Mouse (Mus musculus) intestine, postnatal 0 days (tissue): ENCODE data around the gene Cblb. TPM values are rescaled to one million over a fixed set of nuclear protein-coding genes. Genes with fewer than 3 reads are reported as not detected.

Source experiments
- ATAC-seq: fragments of 200-750 bp; cut with Nextera tagmentation; 2 replicates; pipeline ENCODE4 v1.8.0; 2017; ENCODE audit warnings: mild to moderate bottlenecking, moderate TSS enrichment, moderate library complexity
- H3K27ac ChIP-seq: fragments of 300-500 bp; sonication (generic); 2 replicates; pipeline ENCODE4 v1.5.1; 2014; ENCODE audit warnings: mild to moderate bottlenecking, low read depth, low read length, moderate library complexity
- H3K27me3 ChIP-seq: fragments of 300-500 bp; sonication (generic); replicated peaks from 2 replicates; pipeline ENCODE4 v1.6.1; 2014; ENCODE audit warnings: low read length, mixed read lengths; ENCODE audit not compliant: control insufficient read depth, insufficient read depth
- H3K36me3 ChIP-seq: fragments of 300-500 bp; sonication (generic); 2 replicates; pipeline ENCODE4 v1.6.1; 2014; ENCODE audit warnings: mild to moderate bottlenecking, moderate library complexity; ENCODE audit not compliant: control insufficient read depth, insufficient read depth
- H3K4me1 ChIP-seq: fragments of 300-500 bp; sonication (generic); replicated peaks from 2 replicates; pipeline ENCODE4 v1.6.1; 2014; ENCODE audit warnings: antibody characterized with exemption, low read length, mixed read lengths; ENCODE audit not compliant: control insufficient read depth, insufficient read depth
- H3K4me2 ChIP-seq: fragments of 300-500 bp; sonication (generic); replicated peaks from 2 replicates; pipeline ENCODE4 v1.6.1; 2014; ENCODE audit warnings: low read depth, mild to moderate bottlenecking, moderate library complexity
- H3K4me3 ChIP-seq: fragments of 300-500 bp; sonication (generic); 2 replicates; pipeline ENCODE4 v1.5.1; 2014; ENCODE audit warnings: low read depth, low read length
- H3K9ac ChIP-seq: fragments of 300-500 bp; sonication (generic); 2 replicates; pipeline ENCODE4 v1.6.1; 2014; ENCODE audit warnings: mild to moderate bottlenecking, low read depth, low read length
- H3K9me3 ChIP-seq: fragments of 300-500 bp; sonication (generic); 2 replicates; pipeline ENCODE4 v1.6.1; 2016; ENCODE audit warnings: mixed run types; ENCODE audit not compliant: control insufficient read depth
- CTCF ChIP-seq: sonication (generic); IDR thresholded peaks from 2 replicates; pipeline ENCODE4 v1.5.1; 2016; ENCODE audit warnings: low read depth, mild to moderate bottlenecking, control low read depth, antibody characterized with exemption, moderate library complexity
- WGBS: fragments of 180-500 bp; shearing (Covaris S2); extraction: QIAGEN DNeasy Blood & Tissue Kit; methylation state at CpG from one replicate; pipeline ENCODE4 v1.1.7; 2014; 5-methylcytosine and 5-hydroxymethylcytosine counted together
- polyA plus RNA-seq: library from polyadenylated mRNA; unstranded; fragments of >200 nt; fragmentation: Nextera tagmentation; extraction: Ambion mirVana; gene quantifications from 2 replicates; pipeline ENCODE4 v1.2.1, GENCODE M21; 2015

Cblb gene
- polyA plus RNA-seq, 1 experiment from 2014 or later = 4.4 TPM

DNA sequence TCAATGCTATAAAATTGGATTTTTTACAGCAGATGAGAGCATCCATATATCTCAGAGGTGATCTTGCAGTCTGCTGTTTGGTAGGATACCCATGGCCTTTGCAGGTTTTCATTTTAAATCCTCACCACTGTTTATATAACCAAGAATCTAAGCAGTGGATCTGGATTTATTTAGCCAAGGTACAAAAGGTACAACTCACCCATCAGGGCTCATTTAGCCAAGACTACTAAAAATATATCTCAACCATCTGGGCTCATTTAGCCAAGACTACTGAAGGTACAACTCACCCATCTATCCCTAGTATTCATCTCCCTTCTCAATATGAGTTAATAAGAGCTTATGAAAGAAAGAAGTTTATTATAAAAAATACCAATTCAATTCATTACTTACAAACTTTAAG, 142.2 kb downstream of the Cblb start:
- no peak overlapping the region for H3K27ac ChIP-seq
- peaks cover 8% of the 10 kb centered on the region for H3K36me3 ChIP-seq
- no peak for TF ChIP-seq CTCF
- no peaks in the 10 kb centered on the region for H3K9me3 ChIP-seq
- no peak overlapping the region for H3K9ac ChIP-seq
- no peak for ATAC-seq
- H3K4me1 ChIP-seq = no peaks in the 10 kb centered on the region
- no peak overlapping the region for H3K4me3 ChIP-seq
- no peak overlapping the region for H3K4me2 ChIP-seq
- no peaks in the 10 kb centered on the region for H3K27me3 ChIP-seq

DNA sequence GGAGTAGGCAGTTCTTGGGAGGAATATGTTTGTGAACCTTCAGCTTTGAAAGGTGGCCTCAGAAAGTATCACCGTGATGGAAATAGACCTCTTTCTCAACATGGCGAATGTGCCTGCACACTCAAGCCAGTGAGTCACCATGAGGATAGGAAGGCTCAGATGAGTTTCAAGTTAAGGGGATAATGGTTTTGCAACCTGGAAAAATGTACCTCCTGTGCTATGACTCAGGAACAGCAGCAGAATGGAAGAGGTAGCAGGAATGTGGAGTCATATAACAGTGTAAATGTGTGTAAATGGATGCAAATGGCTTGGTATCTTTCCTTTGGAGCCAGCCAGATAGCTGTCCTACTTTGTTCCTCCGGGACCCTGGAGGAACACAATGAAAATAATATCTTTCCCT, 148.8 kb downstream of the Cblb start:
- ATAC-seq = no peak

DNA sequence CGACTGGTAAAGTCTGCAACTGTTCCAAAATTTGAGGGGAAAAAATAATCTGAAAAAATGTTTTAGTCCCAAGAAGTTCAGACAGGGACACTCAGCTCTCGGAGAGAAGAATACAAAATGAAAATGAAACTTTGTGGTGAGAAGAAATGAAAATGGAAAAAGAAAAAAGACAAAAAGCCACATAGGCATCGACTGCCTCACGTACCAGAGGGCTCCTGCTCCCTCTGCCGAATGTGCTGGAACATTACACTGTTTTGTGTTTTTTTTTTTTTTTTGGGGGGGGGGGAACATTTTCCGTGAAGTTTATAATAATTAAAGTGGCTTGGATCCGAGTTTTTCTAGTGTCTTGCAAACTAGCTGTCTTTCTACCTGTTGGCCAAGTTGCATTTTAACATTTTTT, 151.0 kb downstream of the Cblb start:
- peak; percentile 56 for TF ChIP-seq CTCF
- no peak for ATAC-seq
- no peak overlapping the region for H3K4me3 ChIP-seq
- peaks cover 16% of the 10 kb centered on the region for H3K36me3 ChIP-seq
- no peak overlapping the region for H3K9ac ChIP-seq
- no peaks in the 10 kb centered on the region for H3K27me3 ChIP-seq
- H3K4me1 ChIP-seq = no peaks in the 10 kb centered on the region
- 86% methylated on average over 7 of the region's 7 CpGs for WGBS
- no peaks in the 10 kb centered on the region for H3K9me3 ChIP-seq
- H3K4me2 ChIP-seq = no peak overlapping the region
- H3K27ac ChIP-seq = no peak overlapping the region

More for the DNA sequence above, 148.8 kb downstream of the Cblb start:
- H3K4me2 ChIP-seq = no peak overlapping the region
- H3K9ac ChIP-seq = no peak overlapping the region
- H3K9me3 ChIP-seq = no peaks in the 10 kb centered on the region
- no peaks in the 10 kb centered on the region for H3K27me3 ChIP-seq
- WGBS = 96% methylated on average over 3 of the region's 3 CpGs
- H3K4me3 ChIP-seq = no peak overlapping the region
- peaks cover 9% of the 10 kb centered on the region for H3K36me3 ChIP-seq
- H3K27ac ChIP-seq = no peak overlapping the region
- no peaks in the 10 kb centered on the region for H3K4me1 ChIP-seq
- no peak for TF ChIP-seq CTCF

DNA sequence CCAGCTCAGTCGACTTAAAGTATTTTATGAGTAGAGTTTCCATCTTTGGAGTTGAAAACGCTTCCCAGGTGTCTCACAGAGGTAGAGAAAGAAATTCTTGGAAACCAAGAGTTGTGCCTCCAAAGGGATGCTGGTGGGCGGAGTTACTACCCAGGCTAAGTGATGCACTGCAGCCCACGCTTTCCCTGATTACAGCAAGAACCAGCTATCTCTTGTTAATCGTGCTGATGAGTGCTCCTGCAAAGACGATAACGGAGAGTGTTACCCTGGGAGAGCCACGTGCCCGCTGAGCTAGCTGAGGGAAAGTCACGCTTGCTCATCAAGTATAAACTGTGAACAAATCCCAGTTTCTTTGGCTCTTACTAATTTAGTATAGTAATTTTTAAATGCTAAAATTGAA, 153.3 kb downstream of the Cblb start:
- H3K27ac ChIP-seq = no peak overlapping the region
- 93% methylated on average over 10 of the region's 10 CpGs for WGBS

DNA sequence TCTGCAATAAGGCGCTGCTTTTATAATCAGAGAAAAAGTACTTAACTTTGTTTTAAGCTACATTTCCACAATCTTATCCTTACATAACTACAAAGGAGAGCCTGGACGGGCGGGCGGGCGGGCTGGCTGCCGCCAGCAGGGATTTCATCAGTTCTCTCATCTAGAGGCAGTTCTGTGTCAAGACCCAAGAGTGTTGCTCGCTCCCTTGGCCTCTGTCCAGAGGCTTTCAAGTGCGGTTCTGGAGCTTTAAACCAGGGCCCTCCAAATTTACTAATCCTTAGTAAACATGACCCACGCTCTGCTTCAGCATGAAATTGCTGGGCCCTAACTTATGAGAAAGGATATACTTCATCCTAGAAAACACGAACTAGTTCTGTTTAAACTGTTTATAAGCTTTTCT, 155.7 kb downstream of the Cblb start:
- no peak for TF ChIP-seq CTCF
- H3K36me3 ChIP-seq = peaks cover 37% of the 10 kb centered on the region
- no peaks in the 10 kb centered on the region for H3K9me3 ChIP-seq
- H3K4me1 ChIP-seq = no peaks in the 10 kb centered on the region
- H3K4me2 ChIP-seq = no peak overlapping the region
- WGBS = 53% methylated on average over 10 of the region's 10 CpGs
- H3K27ac ChIP-seq = no peak overlapping the region
- no peaks in the 10 kb centered on the region for H3K27me3 ChIP-seq
- ATAC-seq = no peak
- no peak overlapping the region for H3K9ac ChIP-seq
- H3K4me3 ChIP-seq = no peak overlapping the region

More for the DNA sequence above, 153.3 kb downstream of the Cblb start:
- Histone ChIP-seq H3K9me3 (no peaks in the 10 kb centered on the region), H3K4me1 (no peaks in the 10 kb centered on the region), H3K4me3 (no peak overlapping the region), H3K27me3 (no peaks in the 10 kb centered on the region), H3K9ac (no peak overlapping the region), H3K36me3 (peaks cover 27% of the 10 kb centered on the region), H3K4me2 (no peak overlapping the region)
- ATAC-seq = no peak
- TF ChIP-seq CTCF = no peak

DNA sequence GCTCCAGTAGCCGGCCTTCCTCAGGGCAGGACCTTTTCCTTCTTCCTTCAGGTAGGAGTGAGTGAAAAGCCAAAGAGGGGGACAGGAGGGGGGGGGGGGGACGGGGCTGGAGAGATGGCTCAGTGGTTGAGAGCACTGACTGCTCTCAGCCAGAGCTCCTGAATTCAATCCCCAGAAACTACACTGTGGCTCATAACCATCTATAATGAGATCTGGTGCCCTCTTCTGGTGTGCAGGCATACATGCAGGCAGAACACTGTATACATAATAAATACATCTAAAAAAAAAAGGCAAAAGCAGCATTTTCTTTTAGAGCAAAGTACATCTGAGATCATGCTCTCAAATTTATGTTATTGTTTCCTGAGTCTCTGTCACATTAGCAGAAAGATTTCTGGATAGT, 158.1 kb downstream of the Cblb start:
- WGBS = 93% methylated on average over 1 of the region's 2 CpGs
- Histone ChIP-seq H3K9me3 (no peaks in the 10 kb centered on the region), H3K4me3 (no peak overlapping the region), H3K4me1 (no peaks in the 10 kb centered on the region), H3K4me2 (no peak overlapping the region), H3K9ac (no peak overlapping the region), H3K36me3 (peaks cover 38% of the 10 kb centered on the region), H3K27ac (no peak overlapping the region), H3K27me3 (no peaks in the 10 kb centered on the region)
- no peak for ATAC-seq
- TF ChIP-seq CTCF = peak; percentile 63

DNA sequence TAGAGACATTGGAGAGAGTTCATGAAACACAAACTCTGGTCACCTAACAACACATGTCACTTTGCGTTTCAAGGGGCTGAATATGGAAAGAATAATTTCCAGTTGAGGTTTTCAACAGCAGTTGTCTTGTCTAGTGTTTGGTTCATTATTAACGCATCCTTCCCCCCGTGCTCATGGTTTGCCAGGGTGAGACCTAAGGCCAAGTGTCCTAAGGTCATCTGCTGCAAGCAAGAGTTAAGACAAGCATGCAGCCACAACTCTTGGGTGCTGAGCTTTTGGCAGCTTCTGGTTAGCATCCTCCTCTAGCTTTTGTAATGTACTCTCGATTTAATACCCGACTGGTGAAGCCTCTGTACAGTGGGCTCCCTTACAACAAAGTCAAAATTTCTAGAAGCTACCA, 159.7 kb downstream of the Cblb start:
- 81% methylated on average over 5 of the region's 5 CpGs for WGBS
- TF ChIP-seq CTCF = no peak
- H3K27ac ChIP-seq = no peak overlapping the region
- H3K36me3 ChIP-seq = peaks cover 44% of the 10 kb centered on the region
- no peak overlapping the region for H3K4me2 ChIP-seq
- H3K9me3 ChIP-seq = no peaks in the 10 kb centered on the region
- H3K4me3 ChIP-seq = no peak overlapping the region
- no peaks in the 10 kb centered on the region for H3K27me3 ChIP-seq
- H3K4me1 ChIP-seq = no peaks in the 10 kb centered on the region
- no peak for ATAC-seq
- no peak overlapping the region for H3K9ac ChIP-seq
